Mouse (Mus musculus): ENCODE data around the gene N4bp2.

GRCm38 (mm10) chr5:65850765-65851164 is 87.4 kb downstream of the N4bp2 start:
- TF ChIP-seq CTCF (IDR thresholded peaks at IDR 0.05) (no peak), POLR2A (IDR thresholded peaks at IDR 0.05; ENCODE audit: insufficient read depth, low read depth, low read length) (no peak)
